Mouse (Mus musculus): ENCODE measurements around the gene Cd160. TPM values are rescaled to one million over a fixed set of nuclear protein-coding genes. Genes with fewer than 3 reads are reported as not detected.

Gene Cd160
- polyA plus RNA-seq, 1 experiment from 2014 or later, result 0.14 TPM

DNA sequence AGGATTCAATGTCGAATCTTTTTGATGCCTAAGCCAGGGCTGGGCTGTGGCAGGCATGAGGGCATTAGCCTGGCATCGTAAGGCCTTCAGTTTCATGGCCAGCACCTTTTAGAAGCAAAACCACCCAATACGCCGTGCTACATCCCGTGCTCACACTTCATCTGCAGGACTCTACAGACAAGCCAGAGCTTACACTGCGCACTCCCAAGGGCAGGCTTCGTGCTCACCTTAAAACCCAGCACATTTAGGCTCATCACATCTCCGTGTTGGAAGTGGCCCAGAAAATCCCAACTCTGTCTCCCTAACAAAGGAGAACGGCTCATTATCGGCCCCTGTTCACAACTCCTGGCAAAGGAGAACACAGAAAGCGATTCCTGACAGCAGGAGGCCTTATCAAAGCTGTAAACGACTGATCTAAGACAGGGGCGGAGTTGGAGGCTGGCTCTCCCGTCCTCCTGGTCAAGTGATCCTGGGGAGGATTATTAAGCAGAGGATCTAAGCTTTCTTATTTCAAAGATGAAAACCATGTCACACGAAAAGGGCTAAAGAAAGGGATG, 765 bp downstream of the Cd160 start:
- 48% methylated on average over 15 of the region's 15 CpGs for WGBS (ENCODE audit: insufficient replicate concordance)
- Histone ChIP-seq H3K4me3 (replicated peaks) (no peak overlapping the region), H3K36me3 (no peaks in the 10 kb centered on the region), H3K9me3 (replicated peaks) (no peaks in the 10 kb centered on the region), H3K4me2 (no peak overlapping the region), H3K4me1 (replicated peaks) (0 out of 2 replicates have a peak, but pooled peaks cover 4% of the 10 kb centered on the region), H3K9ac (no peak overlapping the region), H3K27me3 (no peaks in the 10 kb centered on the region), H3K27ac (no peak overlapping the region)
- ATAC-seq (ENCODE audit: low read depth), result no peak
- DNase-seq, result no peak

DNA sequence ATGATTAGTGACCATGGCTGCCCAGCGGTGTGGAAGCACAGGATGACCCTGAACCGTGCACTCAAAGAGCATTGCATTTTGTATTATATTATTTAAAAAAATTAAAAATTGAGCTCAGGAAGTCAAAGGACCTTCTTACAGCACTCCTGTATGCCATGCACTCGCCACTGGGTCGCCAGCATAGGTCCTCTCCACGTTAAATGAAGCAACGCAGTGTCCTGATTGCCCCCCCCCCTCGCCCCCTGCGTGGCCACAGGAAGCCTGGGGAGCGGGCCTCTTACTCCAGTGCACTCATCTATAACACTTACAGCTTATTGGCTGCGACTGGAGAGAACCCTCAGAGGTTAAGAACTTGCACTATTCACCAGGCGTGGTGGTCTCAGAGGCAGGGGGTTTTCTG, 3.9 kb downstream of the Cd160 start:
- no peak for DNase-seq
- 0 out of 2 replicates have a peak, but pooled peaks cover 4% of the 10 kb centered on the region for H3K4me1 ChIP-seq (replicated peaks)
- no peak overlapping the region for H3K4me3 ChIP-seq (replicated peaks)
- ATAC-seq (ENCODE audit: low read depth), result no peak
- no peak overlapping the region for H3K9ac ChIP-seq
- H3K27me3 ChIP-seq, result no peaks in the 10 kb centered on the region
- no peaks in the 10 kb centered on the region for H3K36me3 ChIP-seq
- WGBS (ENCODE audit: insufficient replicate concordance), result 41% methylated on average over 11 of the region's 11 CpGs
- no peaks in the 10 kb centered on the region for H3K9me3 ChIP-seq (replicated peaks)
- no peak overlapping the region for H3K27ac ChIP-seq
- no peak overlapping the region for H3K4me2 ChIP-seq

DNA sequence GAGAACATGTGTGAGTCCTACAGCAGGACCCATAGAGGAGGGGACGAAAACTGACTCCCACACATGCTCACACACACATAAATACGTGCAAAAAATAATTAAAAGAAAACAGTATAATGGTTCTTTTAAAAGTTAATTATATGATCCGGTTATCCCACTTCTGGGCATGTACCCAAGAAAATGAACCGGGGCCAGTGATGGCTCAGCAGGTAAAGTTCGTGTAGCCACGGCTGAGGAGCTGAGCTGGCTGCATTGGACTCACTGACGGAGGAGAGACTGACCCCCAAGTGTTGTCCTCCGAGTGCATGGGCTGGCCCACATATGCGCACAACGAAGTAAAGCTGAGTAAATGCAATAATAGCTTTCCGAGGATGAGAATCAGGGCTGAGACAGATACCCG, 4.5 kb downstream of the Cd160 start:
- Histone ChIP-seq H3K4me3 (replicated peaks) (no peak overlapping the region), H3K4me2 (no peak overlapping the region), H3K4me1 (replicated peaks) (0 out of 2 replicates have a peak, but pooled peaks cover 4% of the 10 kb centered on the region), H3K9me3 (replicated peaks) (no peaks in the 10 kb centered on the region), H3K36me3 (no peaks in the 10 kb centered on the region), H3K27ac (no peak overlapping the region), H3K27me3 (no peaks in the 10 kb centered on the region), H3K9ac (no peak overlapping the region)
- ATAC-seq (ENCODE audit: low read depth), result no peak
- no peak for DNase-seq
- WGBS (ENCODE audit: insufficient replicate concordance), result 79% methylated on average over 12 of the region's 12 CpGs

DNA sequence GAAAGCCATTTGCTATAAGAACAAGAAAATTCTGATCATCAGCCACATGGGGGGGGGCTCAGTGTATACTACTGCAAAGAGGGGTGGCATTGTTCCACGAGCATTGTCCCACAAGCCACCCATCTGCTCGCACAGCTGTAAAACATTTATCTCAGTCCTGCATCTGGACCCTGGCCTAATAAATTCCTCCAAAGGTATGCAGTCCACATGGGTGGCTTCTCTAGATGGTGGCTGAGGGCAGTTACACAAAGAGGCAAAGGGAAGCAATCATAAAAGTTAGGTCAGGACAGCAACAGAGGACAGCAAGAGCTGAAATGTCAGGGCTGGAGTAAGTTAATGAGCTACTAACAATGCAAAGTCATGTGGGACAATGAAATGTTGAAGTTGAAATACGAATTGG, 5.5 kb downstream of the Cd160 start:
- Histone ChIP-seq H3K4me1 (replicated peaks) (0 out of 2 replicates have a peak, but pooled peaks cover 4% of the 10 kb centered on the region), H3K27me3 (no peaks in the 10 kb centered on the region), H3K36me3 (no peaks in the 10 kb centered on the region), H3K4me3 (replicated peaks) (no peak overlapping the region), H3K27ac (no peak overlapping the region), H3K9me3 (replicated peaks) (no peaks in the 10 kb centered on the region), H3K4me2 (no peak overlapping the region), H3K9ac (no peak overlapping the region)
- 47% methylated on average over 3 of the region's 3 CpGs for WGBS (ENCODE audit: insufficient replicate concordance)
- no peak for DNase-seq
- no peak for ATAC-seq (ENCODE audit: low read depth)

DNA sequence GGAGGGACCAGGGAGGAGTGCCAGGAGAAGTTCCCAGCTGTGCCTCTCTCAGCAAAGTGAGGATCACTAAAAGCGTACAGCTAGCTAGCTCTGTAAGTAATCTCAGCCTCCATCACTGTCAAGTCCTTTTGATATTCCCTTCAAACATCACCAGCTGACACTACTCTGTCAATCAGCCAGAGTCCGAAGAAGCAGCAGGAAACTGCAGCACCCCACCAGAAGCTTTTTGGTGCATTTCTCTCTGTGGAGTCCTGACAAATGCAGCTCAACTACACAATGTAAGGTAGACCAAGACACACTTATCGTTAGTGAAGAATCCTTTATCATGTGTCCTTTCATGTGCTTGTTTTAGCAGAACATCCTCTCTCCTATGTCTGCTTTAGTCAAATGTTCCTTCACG, 7.6 kb downstream of the Cd160 start:
- Histone ChIP-seq H3K36me3 (no peaks in the 10 kb centered on the region), H3K9me3 (replicated peaks) (no peaks in the 10 kb centered on the region), H3K4me2 (no peak overlapping the region), H3K27me3 (no peaks in the 10 kb centered on the region), H3K27ac (no peak overlapping the region), H3K4me1 (replicated peaks) (no peaks in the 10 kb centered on the region), H3K9ac (no peak overlapping the region), H3K4me3 (replicated peaks) (no peak overlapping the region)
- ATAC-seq (ENCODE audit: low read depth), result no peak
- 66% methylated on average over 4 of the region's 4 CpGs for WGBS (ENCODE audit: insufficient replicate concordance)
- no peak for DNase-seq

DNA sequence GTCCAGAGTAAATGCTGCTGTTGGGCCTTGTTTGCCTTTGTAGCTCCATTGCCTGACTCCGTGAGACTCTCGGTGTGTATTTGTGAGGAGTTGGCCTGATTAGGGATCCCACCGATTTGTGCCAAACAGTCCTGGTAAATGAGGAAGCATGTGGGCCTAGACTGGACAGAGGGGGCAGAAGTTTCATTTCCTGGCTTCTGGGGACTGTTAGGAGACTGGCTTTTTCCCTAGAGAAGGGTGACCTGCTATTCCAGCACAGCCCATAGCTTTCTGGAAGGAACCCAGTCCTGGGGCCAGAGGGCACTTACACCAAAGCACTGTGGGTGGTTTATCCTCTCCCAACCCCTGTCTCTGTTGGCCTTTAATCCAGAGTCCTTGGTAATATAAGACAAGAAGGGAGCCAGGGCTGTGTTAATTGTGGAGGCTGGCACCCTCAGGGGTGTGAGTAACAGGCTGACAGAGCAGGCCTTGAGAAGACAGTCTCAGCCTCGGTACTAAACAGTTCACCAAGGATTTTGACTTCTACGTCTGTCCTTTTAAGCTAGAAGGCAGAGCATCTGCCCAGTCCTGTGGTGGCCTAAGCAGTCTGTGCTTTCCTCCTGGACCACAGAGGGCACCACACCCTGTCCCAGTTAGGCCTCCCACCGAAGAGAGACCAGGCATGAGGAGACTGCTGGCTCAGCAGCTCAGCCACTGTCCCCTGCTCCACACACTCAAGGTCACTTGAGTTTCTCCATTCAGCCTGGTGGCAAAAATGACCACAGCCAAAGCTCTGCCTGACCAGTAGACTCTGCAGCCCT, 8.8 kb downstream of the Cd160 start:
- Histone ChIP-seq H3K9me3 (replicated peaks) (no peaks in the 10 kb centered on the region), H3K4me2 (no peak overlapping the region), H3K27ac (no peak overlapping the region), H3K36me3 (no peaks in the 10 kb centered on the region), H3K27me3 (no peaks in the 10 kb centered on the region), H3K4me1 (replicated peaks) (no peaks in the 10 kb centered on the region), H3K4me3 (replicated peaks) (no peak overlapping the region), H3K9ac (no peak overlapping the region)
- 54% methylated on average over 6 of the region's 6 CpGs for WGBS (ENCODE audit: insufficient replicate concordance)
- no peak for ATAC-seq (ENCODE audit: low read depth)
- no peak for DNase-seq

DNA sequence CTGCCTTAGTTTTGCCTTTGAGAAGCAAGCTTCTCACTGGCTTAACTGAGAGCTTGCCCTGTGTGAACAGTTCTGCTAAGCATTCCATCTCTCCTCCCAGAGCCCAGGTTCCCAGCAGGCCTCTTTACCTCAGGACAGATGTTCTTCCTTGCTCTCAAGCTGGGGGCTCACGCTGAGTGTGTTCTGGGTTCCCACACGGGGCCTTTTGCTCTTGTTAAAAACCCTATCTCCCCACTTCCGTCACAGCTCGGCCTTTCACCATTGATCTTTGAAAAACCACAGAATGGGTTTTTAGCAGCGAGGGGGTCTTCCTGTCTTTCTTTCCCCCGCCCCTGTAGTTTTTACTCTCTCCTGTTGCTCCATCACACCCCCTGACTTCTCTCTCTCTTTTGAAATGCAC, 14.8 kb downstream of the Cd160 start:
- H3K27ac ChIP-seq, result no peak overlapping the region
- no peak for ATAC-seq (ENCODE audit: low read depth)

DNA sequence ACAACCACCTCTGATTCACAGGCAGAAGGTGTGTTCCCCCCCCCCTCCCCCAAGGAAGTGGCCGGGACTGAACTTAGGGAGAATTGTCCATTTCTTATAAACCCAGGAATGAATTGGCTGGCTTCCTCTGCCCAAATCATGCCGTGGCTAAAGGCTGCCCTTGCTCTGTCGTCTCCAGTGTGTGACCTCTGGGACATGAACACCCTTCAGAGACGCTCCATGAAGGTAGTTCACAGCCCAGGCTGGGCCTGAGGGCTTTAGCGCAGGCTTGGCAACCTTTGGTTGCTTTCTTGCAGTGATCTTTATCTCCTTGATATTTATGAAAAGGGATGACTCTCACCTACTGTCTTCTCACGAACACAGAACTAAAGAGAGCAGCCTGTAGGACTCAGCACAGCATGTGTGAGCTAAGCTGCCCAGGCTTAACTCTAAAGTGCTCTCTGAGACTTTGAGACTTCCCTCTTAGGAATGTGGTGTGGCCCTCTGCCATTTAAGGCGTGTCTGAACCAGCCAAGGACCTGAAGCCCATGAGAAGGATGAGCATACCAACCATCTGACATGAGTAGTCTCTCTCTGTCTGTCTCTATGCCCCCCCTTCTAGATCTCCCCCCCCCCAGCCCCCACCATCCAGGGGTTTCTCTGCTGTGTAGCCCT, 15.4 kb downstream of the Cd160 start:
- H3K36me3 ChIP-seq, result no peaks in the 10 kb centered on the region
- ATAC-seq (ENCODE audit: low read depth), result no peak
- 39% methylated on average over 7 of the region's 7 CpGs for WGBS (ENCODE audit: insufficient replicate concordance)
- no peak overlapping the region for H3K27ac ChIP-seq
- H3K4me2 ChIP-seq, result peak overlapping the region; percentile 49
- H3K27me3 ChIP-seq, result peaks cover 3% of the 10 kb centered on the region; the same call in 1 of the 2 replicates
- no peak overlapping the region for H3K4me3 ChIP-seq (replicated peaks)
- H3K9me3 ChIP-seq (replicated peaks), result no peaks in the 10 kb centered on the region
- H3K4me1 ChIP-seq (replicated peaks), result peaks cover 11% of the 10 kb centered on the region
- no peak for DNase-seq
- H3K9ac ChIP-seq, result no peak overlapping the region

More for the DNA sequence above, 14.8 kb downstream of the Cd160 start:
- H3K4me3 ChIP-seq (replicated peaks), result no peak overlapping the region
- H3K9ac ChIP-seq, result no peak overlapping the region
- H3K4me1 ChIP-seq (replicated peaks), result peaks cover 11% of the 10 kb centered on the region
- no peaks in the 10 kb centered on the region for H3K36me3 ChIP-seq
- H3K4me2 ChIP-seq, result no peak overlapping the region
- no peaks in the 10 kb centered on the region for H3K9me3 ChIP-seq (replicated peaks)
- no peak for DNase-seq
- peaks cover 3% of the 10 kb centered on the region; the same call in 1 of the 2 replicates for H3K27me3 ChIP-seq
- 22% methylated on average over 6 of the region's 6 CpGs for WGBS (ENCODE audit: insufficient replicate concordance)

DNA sequence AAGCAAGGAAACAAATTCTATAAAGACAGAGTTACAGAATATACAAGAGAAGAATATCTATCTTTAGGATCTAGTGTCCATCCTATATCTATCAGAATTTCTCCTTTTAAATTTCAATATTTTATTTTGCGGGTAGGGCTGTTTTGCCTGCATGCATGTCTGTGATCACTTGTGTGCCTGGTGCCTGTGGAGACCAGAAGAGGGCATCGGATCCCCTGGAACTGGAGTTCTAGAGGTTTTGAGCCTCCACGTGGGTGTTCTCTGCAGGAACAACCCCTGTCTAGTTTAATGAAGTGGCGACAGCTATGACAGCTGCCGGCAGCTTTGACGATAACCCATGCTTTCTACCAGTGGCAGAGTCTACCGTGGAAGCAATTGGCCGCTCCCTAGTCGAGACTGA, 16.0 kb downstream of the Cd160 start:
- peaks cover 11% of the 10 kb centered on the region for H3K4me1 ChIP-seq (replicated peaks)
- no peak for DNase-seq
- H3K27ac ChIP-seq, result no peak overlapping the region
- H3K36me3 ChIP-seq, result no peaks in the 10 kb centered on the region
- no peak overlapping the region for H3K9ac ChIP-seq
- no peak overlapping the region for H3K4me3 ChIP-seq (replicated peaks)
- H3K9me3 ChIP-seq (replicated peaks), result no peaks in the 10 kb centered on the region
- peak overlapping the region; percentile 49 for H3K4me2 ChIP-seq
- peak; percentile 58; the same call in 1 of the 2 replicates for ATAC-seq (ENCODE audit: low read depth)
- 12% methylated on average over 9 of the region's 9 CpGs for WGBS (ENCODE audit: insufficient replicate concordance)
- H3K27me3 ChIP-seq, result peaks cover 3% of the 10 kb centered on the region; the same call in 1 of the 2 replicates

DNA sequence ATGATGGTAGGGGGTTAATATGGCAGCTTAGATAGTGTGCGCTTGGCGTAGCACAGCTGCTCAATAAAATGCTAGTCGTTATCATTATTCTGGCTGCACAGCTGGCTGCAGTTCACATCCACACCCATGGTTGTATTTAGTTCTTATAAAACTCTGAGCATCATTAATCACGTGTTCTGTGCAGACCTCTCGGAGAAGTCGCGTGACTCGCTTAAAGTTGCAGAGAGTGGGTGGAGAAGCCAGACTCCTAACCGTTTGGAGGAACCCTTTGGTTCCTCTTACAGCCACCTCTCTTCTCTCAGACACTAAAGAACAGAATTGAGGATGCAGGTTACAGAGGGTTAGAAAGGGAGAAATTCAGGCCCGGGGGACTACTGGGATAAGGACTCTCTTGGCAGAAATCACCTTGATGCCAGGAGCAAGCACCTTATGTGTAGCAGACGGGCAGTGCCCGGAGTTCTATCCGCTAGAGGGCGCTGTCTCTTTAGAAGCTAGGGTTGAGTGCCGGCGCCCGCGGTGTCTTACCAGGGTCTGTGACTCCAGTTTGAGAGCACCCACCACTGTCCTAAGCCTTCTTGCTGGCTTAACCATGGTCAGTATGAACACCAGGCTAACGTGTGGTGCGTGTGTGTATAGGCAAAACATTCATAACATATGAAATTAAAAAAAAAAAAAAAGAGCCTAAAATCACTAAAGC, 16.6 kb downstream of the Cd160 start:
- H3K27ac ChIP-seq, result no peak overlapping the region
- DNase-seq (peak; percentile 62), ATAC-seq (ENCODE audit: low read depth) (peak; percentile 68)
- H3K4me1 ChIP-seq (replicated peaks), result peaks cover 11% of the 10 kb centered on the region
- no peaks in the 10 kb centered on the region for H3K36me3 ChIP-seq
- no peak overlapping the region; the same call in 1 of the 2 replicates for H3K4me3 ChIP-seq (replicated peaks)
- peak overlapping the region; percentile 49 for H3K4me2 ChIP-seq
- no peaks in the 10 kb centered on the region for H3K9me3 ChIP-seq (replicated peaks)
- H3K9ac ChIP-seq, result no peak overlapping the region
- peaks cover 3% of the 10 kb centered on the region; the same call in 1 of the 2 replicates for H3K27me3 ChIP-seq
- 29% methylated on average over 20 of the region's 20 CpGs for WGBS (ENCODE audit: insufficient replicate concordance)

DNA sequence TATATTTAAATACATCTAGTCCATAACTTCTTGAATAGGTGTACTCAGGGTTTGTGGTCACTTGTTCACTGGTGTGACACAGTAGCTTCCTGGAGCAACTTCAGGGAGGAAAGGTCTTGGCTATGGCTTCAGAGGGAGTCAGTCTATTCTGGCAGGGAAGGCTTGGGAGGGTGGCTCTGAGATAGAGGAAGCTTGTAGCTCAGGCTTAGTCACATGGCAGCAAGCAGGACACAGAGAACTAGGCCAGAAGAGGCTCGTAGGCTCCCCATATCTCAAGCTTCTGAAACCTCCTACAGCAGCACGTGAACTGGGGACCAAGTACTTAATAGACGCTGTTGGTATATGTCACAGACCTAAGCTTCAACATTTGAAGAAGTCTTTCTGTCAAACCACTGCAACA, 17.9 kb downstream of the Cd160 start:
- H3K27me3 ChIP-seq, result peaks cover 3% of the 10 kb centered on the region; the same call in 1 of the 2 replicates
- H3K9me3 ChIP-seq (replicated peaks), result no peaks in the 10 kb centered on the region
- H3K4me2 ChIP-seq, result no peak overlapping the region
- peaks cover 11% of the 10 kb centered on the region for H3K4me1 ChIP-seq (replicated peaks)
- no peaks in the 10 kb centered on the region for H3K36me3 ChIP-seq
- H3K4me3 ChIP-seq (replicated peaks), result no peak overlapping the region
- WGBS (ENCODE audit: insufficient replicate concordance), result 55% methylated on average over 3 of the region's 3 CpGs
- no peak overlapping the region for H3K9ac ChIP-seq
- DNase-seq, result no peak
- H3K27ac ChIP-seq, result no peak overlapping the region
- no peak for ATAC-seq (ENCODE audit: low read depth)
